Mouse (Mus musculus): ENCODE results near the gene Wiz. TPM values are rescaled to one million over a fixed set of nuclear protein-coding genes. Genes with fewer than 3 reads are reported as not detected.

Wiz gene
- polyA plus RNA-seq, 1 experiment from 2014 or later, result 6.2 TPM

Small RNA genes lying within 50 kb of the gene (microRNA-seq; reads per million reads assigned to microRNA genes)
- gene Gm22201, result not detected

Other genes starting within 250 kb of the Wiz start
- gene Notch3, start 222.6 kb downstream of the Wiz start, polyA plus RNA-seq (2015; fragmentation: Nextera tagmentation; extraction: Ambion mirVana), result 0.50 and 0.60 TPM in 2 replicates
- gene Ephx3, start 199.9 kb downstream of the Wiz start, polyA plus RNA-seq (2015; fragmentation: Nextera tagmentation; extraction: Ambion mirVana), result 0.05 and 0.10 TPM in 2 replicates
- gene Brd4, start 104.7 kb downstream of the Wiz start, polyA plus RNA-seq (2015; fragmentation: Nextera tagmentation; extraction: Ambion mirVana), result 31.5 and 34.7 TPM in 2 replicates
- gene Akap8, start 68.2 kb downstream of the Wiz start, polyA plus RNA-seq (2015; fragmentation: Nextera tagmentation; extraction: Ambion mirVana), result 29.1 and 32.3 TPM in 2 replicates
- gene Akap8l, start 38.8 kb downstream of the Wiz start, polyA plus RNA-seq (2015; fragmentation: Nextera tagmentation; extraction: Ambion mirVana), result 36.1 and 39.1 TPM in 2 replicates
- 2.4 and 4.0 TPM in 2 replicates for gene Rasal3, start 14.1 kb upstream of the Wiz start, polyA plus RNA-seq (2015; fragmentation: Nextera tagmentation; extraction: Ambion mirVana)
- gene Pglyrp2, start 34.7 kb upstream of the Wiz start, polyA plus RNA-seq (2015; fragmentation: Nextera tagmentation; extraction: Ambion mirVana), result 7.2 and 9.2 TPM in 2 replicates
- 0.52 and 0.83 TPM in 2 replicates for gene Cyp4f39, start 63.3 kb upstream of the Wiz start, polyA plus RNA-seq (2015; fragmentation: Nextera tagmentation; extraction: Ambion mirVana)
- 0.64 and 0.85 TPM in 2 replicates for gene Cyp4f17, start 116.6 kb upstream of the Wiz start, polyA plus RNA-seq (2015; fragmentation: Nextera tagmentation; extraction: Ambion mirVana)
- 4.3 and 4.5 TPM in 2 replicates for gene Cyp4f16, start 147.1 kb upstream of the Wiz start, polyA plus RNA-seq (2015; fragmentation: Nextera tagmentation; extraction: Ambion mirVana)
- gene Cyp4f37, start 231.9 kb upstream of the Wiz start, polyA plus RNA-seq (2015; fragmentation: Nextera tagmentation; extraction: Ambion mirVana), result not detected in 2 replicates

All from liver, embryonic 15.5 days (tissue).